Mouse (Mus musculus): ENCODE measurements around the gene Gltpd2. TPM values are rescaled to one million over a fixed set of nuclear protein-coding genes. Genes with fewer than 3 reads are reported as not detected.
"Not testable (repeated sequence)": the region's sequence is repeated elsewhere in the genome, so short reads cannot be mapped to it uniquely, and the experiment has no call there.

Gene Gltpd2
- total and polyA plus RNA-seq, 3 experiments = not detected

- peaks cover 39% of the 10 kb centered on the region for H3K27me3 ChIP-seq (ENCODE audit: insufficient read depth, low read length)
- H3K9me3 ChIP-seq (replicated peaks) = no peaks in the 10 kb centered on the region
- H3K4me1 ChIP-seq (ENCODE audit: insufficient read depth, low read depth, low read length) = no peaks in the 10 kb centered on the region
- H3K36me3 ChIP-seq (replicated peaks) = no peaks in the 10 kb centered on the region
- no peak for DNase-seq (ENCODE audit: low spot score)
- ATAC-seq (ENCODE audit: extremely low read depth, insufficient number of reproducible peaks, low FRiP score, poor library complexity, severe bottlenecking) = no peak
- TF ChIP-seq GATA1 (IDR thresholded peaks at IDR 0.05; ENCODE audit: borderline replicate concordance, low read length) (no peak), POLR2AphosphoS5 (IDR thresholded peaks at IDR 0.05; ENCODE audit: insufficient replicate concordance, low read depth, low read length) (no peak), TAL1 (conservative IDR thresholded peaks at IDR 0.05; ENCODE audit: low read depth, low read length) (no peak), CTCF (IDR thresholded peaks at IDR 0.05; ENCODE audit: low read depth, low read length) (no peak), GATA2 (IDR thresholded peaks at IDR 0.05; ENCODE audit: borderline replicate concordance, low read depth, low read length) (no peak)
- no peak overlapping the region for H3K4me3 ChIP-seq (ENCODE audit: low read depth, low read length)
Measured at GRCm38 (mm10) chr11:70513520-70513919, 5.5 kb upstream of the Gltpd2 start.

DNA sequence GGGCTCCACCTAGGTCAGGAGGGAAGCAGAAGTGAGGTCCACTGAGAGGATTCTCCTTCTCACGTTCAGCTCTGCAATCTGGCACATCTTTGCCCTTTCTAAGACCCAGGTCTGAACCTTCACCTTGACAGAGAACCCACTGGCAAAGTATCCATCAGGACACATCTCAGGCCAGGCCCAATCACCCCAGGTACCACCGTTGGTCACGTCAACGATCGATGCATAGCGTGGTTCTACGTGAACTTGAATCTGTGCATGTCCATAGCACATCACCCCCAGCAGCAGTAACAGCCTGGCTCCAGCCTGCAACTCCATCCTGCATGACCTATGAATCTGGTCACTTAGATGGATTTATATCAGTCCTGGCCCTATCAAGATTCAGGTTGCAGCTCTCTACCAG, 4.7 kb upstream of the Gltpd2 start, which contains the start of gene Vmo1:
Vmo1 (minus strand) TSS at position 329 of the 400 bp plus-strand sequence.
- no peaks in the 10 kb centered on the region for H3K9me3 ChIP-seq (replicated peaks)
- H3K36me3 ChIP-seq (replicated peaks) = no peaks in the 10 kb centered on the region
- peaks cover 35% of the 10 kb centered on the region for H3K27me3 ChIP-seq (ENCODE audit: insufficient read depth, low read length)
- no peak for TF ChIP-seq POLR2AphosphoS5 (IDR thresholded peaks at IDR 0.05; ENCODE audit: insufficient replicate concordance, low read depth, low read length)
- TF ChIP-seq TAL1 (conservative IDR thresholded peaks at IDR 0.05; ENCODE audit: low read depth, low read length) = no peak
- TF ChIP-seq GATA1 (IDR thresholded peaks at IDR 0.05; ENCODE audit: borderline replicate concordance, low read length) = no peak
- TF ChIP-seq CTCF (IDR thresholded peaks at IDR 0.05; ENCODE audit: low read depth, low read length) = no peak
- TF ChIP-seq GATA2 (IDR thresholded peaks at IDR 0.05; ENCODE audit: borderline replicate concordance, low read depth, low read length) = no peak
- ATAC-seq (ENCODE audit: extremely low read depth, insufficient number of reproducible peaks, low FRiP score, poor library complexity, severe bottlenecking) (no peak), DNase-seq (ENCODE audit: low spot score) (no peak)
- no peak within 1 kb of the TSS for H3K4me3 ChIP-seq (ENCODE audit: low read depth, low read length)
- peaks cover 4% of the 10 kb centered on the region; the same call in 1 of the 2 replicates for H3K4me1 ChIP-seq (ENCODE audit: insufficient read depth, low read depth, low read length)

- Histone ChIP-seq H3K27me3 (ENCODE audit: insufficient read depth, low read length) (peaks cover 30% of the 10 kb centered on the region), H3K4me1 (ENCODE audit: insufficient read depth, low read depth, low read length) (peaks cover 4% of the 10 kb centered on the region; the same call in 1 of the 2 replicates), H3K4me3 (ENCODE audit: low read depth, low read length) (no peak overlapping the region), H3K9me3 (replicated peaks) (no peaks in the 10 kb centered on the region), H3K36me3 (replicated peaks) (no peaks in the 10 kb centered on the region)
- no peak for TF ChIP-seq TAL1 (conservative IDR thresholded peaks at IDR 0.05; ENCODE audit: low read depth, low read length)
- peak; percentile 39; the same call in 1 of the 2 replicates for TF ChIP-seq CTCF (IDR thresholded peaks at IDR 0.05; ENCODE audit: low read depth, low read length)
- ATAC-seq (ENCODE audit: extremely low read depth, insufficient number of reproducible peaks, low FRiP score, poor library complexity, severe bottlenecking) (no peak), DNase-seq (ENCODE audit: low spot score) (no peak)
Measured at GRCm38 (mm10) chr11:70516352-70516751, 2.6 kb upstream of the Gltpd2 start.

GRCm38 (mm10) chr11:70518436-70518835, 560 bp upstream of the Gltpd2 start:
- Histone ChIP-seq H3K27me3 (ENCODE audit: insufficient read depth, low read length) (peaks cover 22% of the 10 kb centered on the region), H3K36me3 (replicated peaks) (no peaks in the 10 kb centered on the region), H3K4me3 (ENCODE audit: low read depth, low read length) (no peak overlapping the region), H3K9me3 (replicated peaks) (no peaks in the 10 kb centered on the region), H3K4me1 (ENCODE audit: insufficient read depth, low read depth, low read length) (peaks cover 4% of the 10 kb centered on the region; the same call in 1 of the 2 replicates)
- DNase-seq (ENCODE audit: low spot score) (no peak), ATAC-seq (ENCODE audit: extremely low read depth, insufficient number of reproducible peaks, low FRiP score, poor library complexity, severe bottlenecking) (no peak)
- TF ChIP-seq GATA1 (IDR thresholded peaks at IDR 0.05; ENCODE audit: borderline replicate concordance, low read length) (no peak), GATA2 (IDR thresholded peaks at IDR 0.05; ENCODE audit: borderline replicate concordance, low read depth, low read length) (no peak), TAL1 (conservative IDR thresholded peaks at IDR 0.05; ENCODE audit: low read depth, low read length) (no peak), POLR2AphosphoS5 (IDR thresholded peaks at IDR 0.05; ENCODE audit: insufficient replicate concordance, low read depth, low read length) (no peak), CTCF (IDR thresholded peaks at IDR 0.05; ENCODE audit: low read depth, low read length) (no peak)

- DNase-seq (ENCODE audit: low spot score) = no peak
- peaks cover 7% of the 10 kb centered on the region; the same call in 1 of the 2 replicates for H3K4me1 ChIP-seq (ENCODE audit: insufficient read depth, low read depth, low read length)
- no peak overlapping the region; the same call in 1 of the 2 replicates for H3K4me3 ChIP-seq (ENCODE audit: low read depth, low read length)
- TF ChIP-seq GATA1 (IDR thresholded peaks at IDR 0.05; ENCODE audit: borderline replicate concordance, low read length) (no peak), TAL1 (conservative IDR thresholded peaks at IDR 0.05; ENCODE audit: low read depth, low read length) (no peak), CTCF (IDR thresholded peaks at IDR 0.05; ENCODE audit: low read depth, low read length) (no peak), GATA2 (IDR thresholded peaks at IDR 0.05; ENCODE audit: borderline replicate concordance, low read depth, low read length) (no peak), POLR2AphosphoS5 (IDR thresholded peaks at IDR 0.05; ENCODE audit: insufficient replicate concordance, low read depth, low read length) (no peak)
- H3K36me3 ChIP-seq (replicated peaks) = no peaks in the 10 kb centered on the region
- no peak for ATAC-seq (ENCODE audit: extremely low read depth, insufficient number of reproducible peaks, low FRiP score, poor library complexity, severe bottlenecking)
- peaks cover 11% of the 10 kb centered on the region for H3K27me3 ChIP-seq (ENCODE audit: insufficient read depth, low read length)
- no peaks in the 10 kb centered on the region for H3K9me3 ChIP-seq (replicated peaks)
Measured at GRCm38 (mm10) chr11:70520178-70520769, 1.3 kb downstream of the Gltpd2 start.

GRCm38 (mm10) chr11:70523306-70523989, 4.5 kb downstream of the Gltpd2 start:
- peaks cover 11% of the 10 kb centered on the region for H3K27me3 ChIP-seq (ENCODE audit: insufficient read depth, low read length)
- not testable (repeated sequence) for DNase-seq (ENCODE audit: low spot score); H3K9me3 ChIP-seq (replicated peaks); ATAC-seq (ENCODE audit: extremely low read depth, insufficient number of reproducible peaks, low FRiP score, poor library complexity, severe bottlenecking); H3K4me3 ChIP-seq (ENCODE audit: low read depth, low read length)
- H3K36me3 ChIP-seq (replicated peaks) = peaks cover 26% of the 10 kb centered on the region
- H3K4me1 ChIP-seq (ENCODE audit: insufficient read depth, low read depth, low read length) = peaks cover 24% of the 10 kb centered on the region

Measured in G1E (cell line).